Mouse (Mus musculus) heart, postnatal 36 days (tissue): ENCODE results near the gene Eipr1. TPM values are rescaled to one million over a fixed set of nuclear protein-coding genes. Genes with fewer than 3 reads are reported as not detected.

Experiments used
- total RNA-seq, 2 experiments: library from RNA; stranded (reverse); gene quantifications; 2 replicates each; pipeline ENCODE4 v1.2.3; 2021

Gene Eipr1
- total RNA-seq, 2 experiments from 2014 or later: 8.9 to 9.4 TPM

Other genes starting within 250 kb of the Eipr1 start
- gene Dcdc2c, start 199.4 kb upstream of the Eipr1 start, total RNA-seq: not detected
- not detected for gene Allc, start 169.3 kb upstream of the Eipr1 start, total RNA-seq
- 10 to 100 TPM; 20.5 to 20.8 TPM for gene Colec11, start 128.4 kb upstream of the Eipr1 start, total RNA-seq
- 100 to 1,000 TPM; 264 to 294 TPM for gene Rps7, start 115.8 kb upstream of the Eipr1 start, total RNA-seq
- gene Rnaseh1, start 102.2 kb upstream of the Eipr1 start, total RNA-seq: 1 to 10 TPM; 6.3 to 6.9 TPM
- gene Adi1, start 76.6 kb upstream of the Eipr1 start, total RNA-seq: 10 to 100 TPM; 47.3 to 51.7 TPM
- 10 to 100 TPM; 21.4 to 22.6 TPM for gene Trappc12, start 1.3 kb upstream of the Eipr1 start, total RNA-seq